Mouse (Mus musculus): Measurements from ENCODE around the gene Eif2d.
A peak's percentile ranks its signal among the peaks of the same experiment; 100 is the strongest.

Gene Eif2d

GRCm38 (mm10) chr1:131153018-131153629, at the start of gene Eif2d:
Gene Eif2d (plus strand): TSS chr1:131153181.
- DNase-seq (ENCODE audit: low read depth, low spot score): peak; percentile 90

GRCm38 (mm10) chr1:131103776-131104424, 49.1 kb upstream of the Eif2d start:
- DNase-seq (ENCODE audit: low read depth, low spot score): no peak

- DNase-seq (ENCODE audit: low read depth, low spot score): peak; percentile 87
These were observed 45.2 kb upstream of the Eif2d start for GRCm38 (mm10) chr1:131107575-131108308.

- peak; percentile 55 for DNase-seq (ENCODE audit: low read depth, low spot score)
These were observed 42.4 kb upstream of the Eif2d start for GRCm38 (mm10) chr1:131110525-131111106.

GRCm38 (mm10) chr1:131112576-131112975, 40.4 kb upstream of the Eif2d start:
- peak; percentile 86 for DNase-seq (ENCODE audit: low read depth, low spot score)

GRCm38 (mm10) chr1:131115932-131116331, 37.0 kb upstream of the Eif2d start:
- DNase-seq (ENCODE audit: low read depth, low spot score): peak; percentile 91

GRCm38 (mm10) chr1:131116430-131117011, 36.5 kb upstream of the Eif2d start:
- no peak for DNase-seq (ENCODE audit: low read depth, low spot score)

GRCm38 (mm10) chr1:131118530-131118929, 34.5 kb upstream of the Eif2d start:
- peak; percentile 72 for DNase-seq (ENCODE audit: low read depth, low spot score)

GRCm38 (mm10) chr1:131119026-131119425, 34.0 kb upstream of the Eif2d start:
- DNase-seq (ENCODE audit: low read depth, low spot score): no peak

- no peak for DNase-seq (ENCODE audit: low read depth, low spot score)
These were observed 31.0 kb upstream of the Eif2d start for GRCm38 (mm10) chr1:131121987-131122386.

- peak; percentile 79 for DNase-seq (ENCODE audit: low read depth, low spot score)
These were observed 29.3 kb upstream of the Eif2d start for GRCm38 (mm10) chr1:131123522-131124265.

- DNase-seq (ENCODE audit: low read depth, low spot score): peak; percentile 95
These were observed 26.8 kb upstream of the Eif2d start for GRCm38 (mm10) chr1:131125987-131126744.

GRCm38 (mm10) chr1:131134231-131134630, 18.8 kb upstream of the Eif2d start:
- DNase-seq (ENCODE audit: low read depth, low spot score): no peak

- DNase-seq (ENCODE audit: low read depth, low spot score): peak; percentile 75
These were observed 17.9 kb upstream of the Eif2d start for GRCm38 (mm10) chr1:131134942-131135522.

- DNase-seq (ENCODE audit: low read depth, low spot score): no peak
These were observed 16.9 kb upstream of the Eif2d start for GRCm38 (mm10) chr1:131135960-131136629.

GRCm38 (mm10) chr1:131137111-131137510, 15.9 kb upstream of the Eif2d start:
- no peak for DNase-seq (ENCODE audit: low read depth, low spot score)

- DNase-seq (ENCODE audit: low read depth, low spot score): no peak
These were observed 15.3 kb upstream of the Eif2d start for GRCm38 (mm10) chr1:131137717-131138118.

GRCm38 (mm10) chr1:131138191-131139016, 14.6 kb upstream of the Eif2d start, which contains the start of gene Dyrk3:
Gene Dyrk3 (minus strand): TSS chr1:131138340.
- peak; percentile 91 for DNase-seq (ENCODE audit: low read depth, low spot score)
